Mouse (Mus musculus) lung, adult 2 months (tissue): ENCODE measurements around the gene Cdkal1.

Source experiments
- CTCF ChIP-seq: fragments of 200-500 bp; IDR thresholded peaks from 2 replicates; pipeline ENCODE4 v1.5.1; 2011; ENCODE audit warnings: mild to moderate bottlenecking, low read length, control low read depth; ENCODE audit not compliant: insufficient read depth
- POLR2A ChIP-seq: fragments of 200-500 bp; IDR thresholded peaks from 2 replicates; pipeline ENCODE4 v1.6.1; 2011; ENCODE audit warnings: low read depth, mild to moderate bottlenecking, control low read depth, low read length, borderline replicate concordance; ENCODE audit errors: extremely low read depth

- no peak for TF ChIP-seq CTCF
- no peak for TF ChIP-seq POLR2A
Measured at GRCm38 (mm10) chr13:29747347-29747647, 108.2 kb downstream of the Cdkal1 start.
